Mouse (Mus musculus): ENCODE data around the gene Tnni3k. TPM values are rescaled to one million over a fixed set of nuclear protein-coding genes. Genes with fewer than 3 reads are reported as not detected.

The Tnni3k gene
- polyA plus RNA-seq, 1 experiment from 2014 or later = 0.11 TPM

GRCm38 (mm10) chr3:154758089-154758488 is 297.1 kb downstream of the Tnni3k start:
- ATAC-seq (ENCODE audit: low FRiP score, low TSS enrichment) (no peak), DNase-seq (ENCODE audit: low spot score) (no peak)
- H3K9ac ChIP-seq (ENCODE audit: low read length) = no peak overlapping the region
- 75% methylated on average over 3 of the region's 3 CpGs for WGBS
- H3K4me2 ChIP-seq (replicated peaks; ENCODE audit: low read depth) = no peak overlapping the region
- no peak overlapping the region for H3K27ac ChIP-seq (replicated peaks)
- H3K36me3 ChIP-seq (ENCODE audit: control insufficient read depth, insufficient read depth, low read length) = no peaks in the 10 kb centered on the region
- no peaks in the 10 kb centered on the region for H3K27me3 ChIP-seq (ENCODE audit: control insufficient read depth, insufficient read depth, low read length)
- no peak for TF ChIP-seq EP300 (optimal IDR thresholded peaks at IDR 0.05)
- no peak for TF ChIP-seq CTCF (IDR thresholded peaks at IDR 0.05; ENCODE audit: low read depth)
- no peaks in the 10 kb centered on the region for H3K9me3 ChIP-seq (ENCODE audit: control insufficient read depth, low read length)
- H3K4me3 ChIP-seq (ENCODE audit: low read depth, low read length) = no peak overlapping the region
- no peaks in the 10 kb centered on the region for H3K4me1 ChIP-seq (replicated peaks; ENCODE audit: control insufficient read depth, insufficient read depth)

GRCm38 (mm10) chr3:154755225-154755624 is 300.0 kb downstream of the Tnni3k start:
- no peaks in the 10 kb centered on the region for H3K4me1 ChIP-seq (replicated peaks; ENCODE audit: control insufficient read depth, insufficient read depth)
- DNase-seq (ENCODE audit: low spot score) = no peak
- H3K9me3 ChIP-seq (ENCODE audit: control insufficient read depth, low read length) = no peaks in the 10 kb centered on the region
- no peak overlapping the region for H3K4me3 ChIP-seq (ENCODE audit: low read depth, low read length)
- no peak for ATAC-seq (ENCODE audit: low FRiP score, low TSS enrichment)
- H3K27ac ChIP-seq (replicated peaks) = no peak overlapping the region
- 56% methylated on average over 3 of the region's 3 CpGs for WGBS
- no peaks in the 10 kb centered on the region for H3K36me3 ChIP-seq (ENCODE audit: control insufficient read depth, insufficient read depth, low read length)
- no peaks in the 10 kb centered on the region for H3K27me3 ChIP-seq (ENCODE audit: control insufficient read depth, insufficient read depth, low read length)
- TF ChIP-seq CTCF (IDR thresholded peaks at IDR 0.05; ENCODE audit: low read depth) (no peak), EP300 (optimal IDR thresholded peaks at IDR 0.05) (no peak)
- no peak overlapping the region for H3K4me2 ChIP-seq (replicated peaks; ENCODE audit: low read depth)
- no peak overlapping the region for H3K9ac ChIP-seq (ENCODE audit: low read length)

- no peak for TF ChIP-seq EP300 (optimal IDR thresholded peaks at IDR 0.05)
- no peaks in the 10 kb centered on the region for H3K27me3 ChIP-seq (ENCODE audit: control insufficient read depth, insufficient read depth, low read length)
- no peak overlapping the region for H3K27ac ChIP-seq (replicated peaks)
- no peaks in the 10 kb centered on the region for H3K9me3 ChIP-seq (ENCODE audit: control insufficient read depth, low read length)
- no peak overlapping the region for H3K4me3 ChIP-seq (ENCODE audit: low read depth, low read length)
- 36% methylated on average over 3 of the region's 3 CpGs for WGBS
- no peak overlapping the region for H3K4me2 ChIP-seq (replicated peaks; ENCODE audit: low read depth)
- DNase-seq (ENCODE audit: low spot score) (no peak), ATAC-seq (ENCODE audit: low FRiP score, low TSS enrichment) (no peak)
- H3K9ac ChIP-seq (ENCODE audit: low read length) = no peak overlapping the region
- no peaks in the 10 kb centered on the region for H3K4me1 ChIP-seq (replicated peaks; ENCODE audit: control insufficient read depth, insufficient read depth)
- no peaks in the 10 kb centered on the region for H3K36me3 ChIP-seq (ENCODE audit: control insufficient read depth, insufficient read depth, low read length)
These were observed 300.7 kb downstream of the Tnni3k start for GRCm38 (mm10) chr3:154754505-154754904.

GRCm38 (mm10) chr3:154744317-154744716 is 310.9 kb downstream of the Tnni3k start:
- no peaks in the 10 kb centered on the region for H3K36me3 ChIP-seq (ENCODE audit: control insufficient read depth, insufficient read depth, low read length)
- DNase-seq (ENCODE audit: low spot score) (no peak), ATAC-seq (ENCODE audit: low FRiP score, low TSS enrichment) (no peak)
- H3K9me3 ChIP-seq (ENCODE audit: control insufficient read depth, low read length) = no peaks in the 10 kb centered on the region
- no peak overlapping the region for H3K27ac ChIP-seq (replicated peaks)
- H3K4me2 ChIP-seq (replicated peaks; ENCODE audit: low read depth) = no peak overlapping the region
- TF ChIP-seq CTCF (IDR thresholded peaks at IDR 0.05; ENCODE audit: low read depth) (no peak), EP300 (optimal IDR thresholded peaks at IDR 0.05) (no peak)
- no peak overlapping the region for H3K4me3 ChIP-seq (ENCODE audit: low read depth, low read length)
- H3K4me1 ChIP-seq (replicated peaks; ENCODE audit: control insufficient read depth, insufficient read depth) = no peaks in the 10 kb centered on the region
- H3K9ac ChIP-seq (ENCODE audit: low read length) = no peak overlapping the region
- 83% methylated on average over 2 of the region's 2 CpGs for WGBS
- no peaks in the 10 kb centered on the region for H3K27me3 ChIP-seq (ENCODE audit: control insufficient read depth, insufficient read depth, low read length)

GRCm38 (mm10) chr3:154742927-154743326 is 312.3 kb downstream of the Tnni3k start:
- no peak overlapping the region for H3K9ac ChIP-seq (ENCODE audit: low read length)

GRCm38 (mm10) chr3:154741496-154741895 is 313.7 kb downstream of the Tnni3k start:
- Histone ChIP-seq H3K36me3 (ENCODE audit: control insufficient read depth, insufficient read depth, low read length) (no peaks in the 10 kb centered on the region), H3K4me2 (replicated peaks; ENCODE audit: low read depth) (no peak overlapping the region), H3K4me1 (replicated peaks; ENCODE audit: control insufficient read depth, insufficient read depth) (no peaks in the 10 kb centered on the region), H3K27ac (replicated peaks) (no peak overlapping the region), H3K9me3 (ENCODE audit: control insufficient read depth, low read length) (no peaks in the 10 kb centered on the region), H3K9ac (ENCODE audit: low read length) (no peak overlapping the region), H3K27me3 (ENCODE audit: control insufficient read depth, insufficient read depth, low read length) (no peaks in the 10 kb centered on the region), H3K4me3 (ENCODE audit: low read depth, low read length) (no peak overlapping the region)
- DNase-seq (ENCODE audit: low spot score) = no peak
- no peak for ATAC-seq (ENCODE audit: low FRiP score, low TSS enrichment)
- no peak for TF ChIP-seq CTCF (IDR thresholded peaks at IDR 0.05; ENCODE audit: low read depth)
- no peak for TF ChIP-seq EP300 (optimal IDR thresholded peaks at IDR 0.05)
- WGBS = 75% methylated on average over 5 of the region's 5 CpGs

More at GRCm38 (mm10) chr3:154742927-154743326, 312.3 kb downstream of the Tnni3k start:
- no peak for TF ChIP-seq EP300 (optimal IDR thresholded peaks at IDR 0.05)
- no peak for TF ChIP-seq CTCF (IDR thresholded peaks at IDR 0.05; ENCODE audit: low read depth)
- H3K9me3 ChIP-seq (ENCODE audit: control insufficient read depth, low read length) = no peaks in the 10 kb centered on the region
- H3K27ac ChIP-seq (replicated peaks) = no peak overlapping the region
- H3K36me3 ChIP-seq (ENCODE audit: control insufficient read depth, insufficient read depth, low read length) = no peaks in the 10 kb centered on the region
- H3K4me3 ChIP-seq (ENCODE audit: low read depth, low read length) = no peak overlapping the region
- H3K27me3 ChIP-seq (ENCODE audit: control insufficient read depth, insufficient read depth, low read length) = no peaks in the 10 kb centered on the region
- no peaks in the 10 kb centered on the region for H3K4me1 ChIP-seq (replicated peaks; ENCODE audit: control insufficient read depth, insufficient read depth)
- no peak overlapping the region for H3K4me2 ChIP-seq (replicated peaks; ENCODE audit: low read depth)
- DNase-seq (ENCODE audit: low spot score) (no peak), ATAC-seq (ENCODE audit: low FRiP score, low TSS enrichment) (no peak)
- WGBS = 52% methylated on average over 5 of the region's 5 CpGs

Other genes starting within 250 kb of the Tnni3k start
- 10.1 and 11.3 TPM in 2 replicates for gene Fpgt, start 38.0 kb upstream of the Tnni3k start, polyA plus RNA-seq (2015; fragmentation: Nextera tagmentation; extraction: Ambion mirVana)
- gene Lrriq3, start 38.0 kb upstream of the Tnni3k start, polyA plus RNA-seq (2015; fragmentation: Nextera tagmentation; extraction: Ambion mirVana) = 0.53 and 0.67 TPM in 2 replicates

Data from stomach, postnatal 0 days (tissue).